Mouse (Mus musculus) cerebellum, adult 9-11 months (tissue): ENCODE data around the gene Ubr1.
A peak's percentile ranks its signal among the peaks of the same experiment; 100 is the strongest.

Experiments
- DNase-seq: peaks from one replicate; pipeline ENCODE4 v3.0.0; 2022

Gene Ubr1

DNA sequence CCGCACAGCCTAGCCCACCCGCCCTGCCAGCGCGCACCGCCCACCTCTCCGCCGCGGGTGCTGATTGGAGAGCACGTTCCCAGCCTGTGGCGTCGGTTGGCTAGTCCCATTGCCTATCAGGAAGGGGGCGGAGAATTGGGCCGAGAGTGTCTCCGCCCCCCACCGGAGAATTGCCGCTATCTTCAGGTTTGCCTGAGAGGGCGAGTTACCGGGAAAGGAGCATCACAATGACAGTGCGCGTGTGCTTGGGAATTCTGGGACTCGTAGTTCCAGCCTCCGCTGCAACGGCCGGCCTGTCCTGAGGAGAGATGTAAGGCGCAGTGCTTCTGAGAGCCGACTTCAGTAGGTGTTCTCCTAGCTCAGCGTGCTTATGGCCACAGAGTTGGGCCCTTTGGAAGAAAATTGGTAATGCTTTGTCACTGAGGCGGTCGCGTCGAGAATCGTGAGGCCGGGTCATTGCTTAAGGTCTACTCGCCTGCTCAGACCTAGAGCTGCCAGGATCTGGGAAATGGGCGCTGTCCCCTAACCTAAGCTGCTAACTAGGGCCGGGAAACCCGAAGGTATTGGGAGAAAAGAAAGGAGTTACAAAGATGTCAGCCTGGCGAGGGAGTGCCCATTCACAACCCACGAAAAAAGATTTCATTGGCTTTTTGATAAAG lies 120.0 kb downstream of the Ubr1 start, which contains the start of gene Ttbk2:
Ttbk2 (minus strand) TSS at position 181 of the 659 bp plus-strand sequence.
- DNase-seq: peak; percentile 99

DNA sequence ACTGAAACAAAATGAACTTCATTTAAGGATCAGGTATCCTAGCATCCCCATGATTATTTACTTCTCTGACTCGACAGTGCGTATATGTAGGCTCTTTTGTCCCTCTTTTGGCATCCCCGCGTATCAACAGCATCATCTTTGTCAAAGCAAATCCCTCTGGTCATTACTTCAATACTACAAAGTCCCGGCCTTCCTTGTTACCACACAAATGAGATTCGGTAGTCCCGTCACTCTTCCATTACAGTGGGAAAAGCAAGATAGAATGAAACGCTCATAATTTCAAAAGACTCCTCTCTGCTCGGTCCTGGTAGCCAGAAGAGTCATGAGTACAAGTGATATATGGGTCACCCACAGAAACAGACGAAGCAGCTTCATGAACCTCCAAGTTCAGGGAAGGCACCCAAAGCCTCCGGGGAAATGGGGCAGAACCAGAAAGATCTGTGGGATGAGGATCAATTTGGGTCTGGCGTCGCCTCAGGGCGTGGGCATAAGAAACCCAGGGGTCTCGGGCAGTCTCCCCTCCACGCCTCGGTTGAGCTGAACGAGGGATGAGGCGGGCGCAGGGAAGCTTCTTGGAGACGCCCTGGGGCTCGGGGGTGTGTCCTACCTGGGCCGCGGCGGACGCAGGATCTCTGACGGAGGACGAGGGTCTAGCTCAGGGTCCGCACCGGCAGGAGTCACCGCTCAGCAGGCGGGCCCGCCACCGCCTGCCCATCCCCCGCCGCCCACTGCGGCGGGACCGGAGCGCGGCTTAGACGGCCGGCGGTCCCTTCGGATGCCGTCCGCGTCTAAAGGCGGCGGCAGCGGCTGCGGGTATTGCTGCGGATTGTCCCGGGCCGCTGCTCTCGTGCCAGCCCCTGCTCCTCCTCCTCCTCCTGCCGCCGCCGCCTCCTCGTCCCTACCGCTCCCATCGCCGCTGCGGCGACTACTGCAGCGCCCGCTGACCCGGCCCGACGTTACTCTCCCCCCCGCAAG lies 120.8 kb downstream of the Ubr1 start, which contains the start of gene Cdan1:
Cdan1 (minus strand) TSS at position 680 of the 975 bp plus-strand sequence.
- peak; percentile 18 for DNase-seq

DNA sequence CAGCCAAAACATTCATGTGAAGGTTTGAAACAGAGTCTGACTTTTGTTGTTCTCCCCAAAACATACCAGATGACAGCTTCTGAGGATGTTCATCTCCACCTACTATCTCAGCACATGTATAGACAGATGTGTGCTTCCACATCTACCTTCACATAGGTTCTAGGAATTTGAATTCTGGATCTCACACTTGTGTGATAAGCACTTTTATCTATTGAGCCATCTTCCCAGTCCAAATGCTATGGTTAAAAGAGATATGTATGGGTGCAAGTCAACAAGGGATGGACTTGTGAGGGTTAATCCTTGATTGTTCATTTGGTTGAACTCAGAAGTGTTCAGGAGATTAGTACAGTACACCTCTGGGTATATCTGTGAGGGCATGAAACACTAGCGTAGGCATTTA lies 125.2 kb downstream of the Ubr1 start:
- DNase-seq: no peak

DNA sequence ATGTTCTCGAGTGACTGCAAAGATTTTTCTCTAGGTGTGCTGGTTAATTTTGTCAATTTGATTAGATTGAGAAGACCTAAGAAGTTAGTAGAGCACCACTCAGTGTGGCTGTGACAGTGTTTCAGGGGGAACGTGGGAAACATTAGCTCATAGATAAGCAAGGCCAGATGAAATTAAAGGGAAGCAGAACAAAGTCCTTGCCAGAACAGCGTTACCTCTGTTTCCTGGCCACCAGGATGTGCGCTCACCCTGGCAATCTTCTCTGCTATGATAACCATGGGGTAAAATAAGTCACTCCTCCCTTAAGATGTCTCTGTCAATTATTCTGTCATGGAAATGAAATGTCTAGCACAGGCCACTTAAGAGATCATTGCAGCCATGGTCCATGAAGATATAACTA lies 126.5 kb downstream of the Ubr1 start:
- no peak for DNase-seq

- DNase-seq: no peak
Observed at GRCm38 (mm10) chr2:120841211-120841610, 129.3 kb downstream of the Ubr1 start.

DNA sequence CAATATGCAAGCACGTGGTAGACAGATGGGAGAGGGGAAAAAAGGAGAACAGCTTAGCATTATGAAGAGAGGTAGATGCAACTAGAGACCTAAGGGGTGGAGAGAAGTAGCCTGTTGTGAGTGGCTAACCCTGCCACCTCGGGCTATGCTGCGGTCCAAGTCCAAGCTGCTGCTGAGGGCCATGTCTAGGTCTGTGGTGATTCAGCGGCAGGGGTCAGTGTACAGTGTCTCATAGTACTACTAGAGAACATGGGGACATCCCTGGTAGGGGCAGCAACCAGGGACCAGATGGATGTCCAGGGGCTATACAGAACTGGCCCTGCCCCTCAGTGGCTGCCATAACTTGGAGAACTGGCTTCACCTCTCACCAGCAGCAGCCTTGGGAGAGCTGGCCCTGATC lies 135.3 kb downstream of the Ubr1 start:
- no peak for DNase-seq

DNA sequence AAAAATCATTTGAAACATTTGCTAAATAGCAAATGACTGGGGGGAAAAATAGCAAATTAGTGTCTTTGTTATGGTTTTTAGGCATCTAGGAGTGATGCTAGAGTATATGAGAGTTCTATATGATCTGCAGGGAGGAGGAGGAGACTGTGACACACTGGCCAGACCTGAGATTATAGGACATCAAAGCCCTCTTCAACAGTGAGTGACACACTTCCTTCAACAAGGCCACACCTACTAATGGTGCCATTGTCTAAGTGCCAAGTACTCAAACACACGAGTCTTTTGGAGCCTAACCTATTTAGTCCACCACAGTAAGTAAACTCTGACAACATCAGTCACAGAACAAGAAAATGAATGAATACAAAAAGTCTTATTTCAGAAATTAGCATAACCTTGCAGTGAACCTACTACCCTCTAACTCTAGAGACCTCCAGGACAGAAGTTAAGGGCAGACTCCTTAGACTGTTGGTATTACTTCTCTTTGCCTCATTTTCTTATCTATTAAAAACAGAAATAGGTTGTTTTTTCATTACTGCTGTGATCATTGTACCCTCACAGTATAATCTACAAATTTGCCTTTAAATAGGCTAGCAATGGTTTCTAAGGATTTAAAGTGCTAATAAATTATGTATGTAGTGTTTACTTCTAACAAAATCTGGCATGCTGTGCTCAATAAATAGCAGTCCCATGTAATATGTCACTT lies 143.4 kb downstream of the Ubr1 start:
- DNase-seq: no peak
